Mouse (Mus musculus): ENCODE data around the gene Slc5a11.

Gene Slc5a11

DNA sequence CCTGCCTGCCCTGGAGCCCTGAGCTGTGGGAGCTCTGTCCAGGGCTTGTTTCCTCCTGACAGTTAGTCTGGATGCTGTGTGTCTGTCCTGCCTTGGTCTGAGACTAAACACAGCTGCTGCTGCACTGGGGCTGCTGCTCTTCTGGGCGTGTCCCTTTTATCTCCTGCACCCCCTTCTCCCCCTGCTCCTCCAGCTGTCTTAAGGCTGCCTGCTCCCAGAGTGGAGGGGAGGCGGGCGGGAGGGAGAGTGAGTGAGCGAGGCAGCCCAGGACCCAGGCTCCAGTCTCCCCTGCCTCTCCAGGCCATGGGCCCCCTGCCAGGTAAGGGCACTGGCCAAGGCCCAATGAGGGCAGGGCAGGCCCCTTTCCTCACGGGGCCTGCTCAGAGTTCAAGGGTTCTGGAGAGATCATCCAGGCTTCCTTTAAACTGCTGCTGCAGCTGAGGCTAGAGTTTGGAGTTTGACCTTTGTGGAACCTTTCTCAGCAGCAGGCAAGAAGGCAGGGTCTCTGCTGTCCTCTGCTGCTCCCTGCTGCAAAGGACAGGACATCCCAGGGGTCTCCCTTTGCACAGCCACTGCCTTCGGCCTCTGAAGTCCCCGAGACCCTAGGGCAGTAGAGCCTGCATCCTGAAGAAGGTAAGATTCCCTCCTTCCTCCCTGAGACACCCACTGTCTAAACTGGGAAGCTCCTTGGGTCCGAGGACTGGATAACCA lies at the start of gene Slc5a11:
Gene Slc5a11, plus strand, starts transcription at position 416 of the 711 bp plus-strand sequence.
- no peak for DNase-seq (ENCODE audit: low read depth, low spot score)

DNA sequence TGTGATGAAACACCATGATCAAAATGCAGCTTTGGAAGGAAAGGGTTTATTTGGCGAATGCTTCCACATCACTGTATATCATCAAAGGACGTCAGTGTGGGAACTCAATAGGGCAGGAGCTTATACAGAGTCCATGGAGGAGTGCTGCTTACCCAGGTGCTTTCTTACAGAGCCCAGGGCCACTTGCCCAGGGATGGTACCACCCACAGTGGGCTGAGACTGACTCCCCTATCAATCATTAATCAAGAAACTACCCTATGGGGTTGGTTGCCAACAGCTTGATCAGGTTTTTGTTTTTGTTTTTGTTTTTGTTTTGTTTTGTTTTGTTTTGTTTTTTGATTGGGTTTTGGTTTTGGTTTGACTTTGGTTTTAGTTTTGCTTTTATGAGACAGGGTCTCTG lies 47.1 kb upstream of the Slc5a11 start:
- DNase-seq (ENCODE audit: low read depth, low spot score): no peak

- no peak for DNase-seq (ENCODE audit: low read depth, low spot score)
These were observed 45.0 kb upstream of the Slc5a11 start for GRCm38 (mm10) chr7:123169618-123170017.

- DNase-seq (ENCODE audit: low read depth, low spot score): no peak
These were observed 42.5 kb upstream of the Slc5a11 start for GRCm38 (mm10) chr7:123172101-123172500.

DNA sequence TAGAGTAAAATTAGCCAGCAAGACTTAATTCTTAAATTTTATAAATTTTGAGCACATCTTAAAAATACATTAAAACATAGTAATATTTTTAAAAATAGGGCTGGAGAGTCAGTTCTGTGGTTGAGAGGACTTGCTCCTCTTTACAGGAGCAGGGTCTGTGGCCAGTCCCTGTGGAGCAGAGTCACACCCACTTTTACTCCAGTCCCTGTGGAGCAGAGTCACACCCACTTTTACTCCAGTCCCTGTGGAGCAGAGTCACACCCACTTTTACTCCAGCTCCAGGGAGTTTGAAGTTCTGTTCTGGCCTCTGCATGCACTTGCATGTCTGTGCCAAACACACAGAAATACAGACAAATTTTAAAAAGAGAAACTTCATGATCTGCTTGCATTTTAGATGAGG lies 37.4 kb upstream of the Slc5a11 start:
- DNase-seq (ENCODE audit: low read depth, low spot score): no peak

DNA sequence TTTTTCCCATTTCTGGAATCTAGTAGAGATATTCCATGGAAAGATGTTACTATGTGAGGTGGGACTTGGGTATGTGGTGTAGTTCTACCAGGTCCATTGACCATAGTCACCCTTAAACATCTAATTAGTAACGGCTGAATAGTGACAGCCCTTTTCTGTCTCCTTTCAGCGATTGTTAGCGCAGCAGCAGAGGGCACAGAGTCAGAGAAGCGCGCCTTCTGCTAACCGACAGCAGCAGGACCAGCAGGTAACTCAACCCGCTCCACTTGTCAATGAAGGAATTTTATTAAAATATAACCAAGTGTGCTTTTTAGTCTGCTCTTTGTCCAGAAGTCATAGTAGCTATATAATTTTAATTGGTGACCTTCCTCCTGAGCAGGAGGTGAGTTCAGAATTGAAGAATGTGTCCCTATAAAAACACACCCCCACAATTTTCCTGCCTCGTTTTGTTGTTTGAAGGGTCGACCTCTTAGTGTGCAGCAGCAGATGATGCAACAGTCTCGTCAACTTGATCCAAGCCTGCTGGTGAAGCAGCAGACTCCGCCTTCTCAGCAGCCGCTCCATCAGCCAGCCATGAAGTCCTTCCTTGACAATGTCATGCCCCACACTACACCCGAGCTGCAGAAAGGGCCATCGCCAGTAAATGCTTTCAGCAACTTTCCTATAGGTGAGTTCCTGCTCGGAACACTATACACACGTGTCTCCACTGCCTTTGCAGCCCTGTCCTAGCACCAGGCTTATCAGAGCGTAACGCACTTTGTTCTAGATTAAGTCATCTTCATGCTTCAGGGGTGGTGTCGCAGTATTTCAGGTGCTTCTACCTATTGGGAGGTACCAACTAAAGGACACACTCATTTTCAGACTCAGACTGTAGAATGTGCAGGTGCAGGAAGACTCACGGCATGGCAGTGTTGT lies 32.5 kb upstream of the Slc5a11 start:
- DNase-seq (ENCODE audit: low read depth, low spot score): no peak

DNA sequence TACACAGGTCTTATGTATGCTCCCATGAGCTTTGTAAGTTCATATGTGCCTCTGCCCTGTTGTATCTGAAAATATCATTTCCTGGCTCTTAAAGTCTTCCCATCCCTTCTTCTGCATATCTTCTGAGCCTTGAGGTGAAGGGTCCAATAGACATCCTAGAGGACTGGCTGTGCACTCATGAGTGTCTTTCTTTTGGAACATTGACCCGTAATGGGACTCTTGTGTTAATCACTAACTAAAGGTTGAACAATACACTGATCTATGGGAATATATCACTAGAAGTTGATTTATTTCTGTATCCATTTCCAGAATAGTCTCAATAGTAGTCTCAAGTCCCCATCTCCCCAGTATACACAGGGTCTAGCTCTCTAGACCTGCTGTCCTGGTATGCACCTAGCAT lies 29.7 kb upstream of the Slc5a11 start:
- no peak for DNase-seq (ENCODE audit: low read depth, low spot score)

DNA sequence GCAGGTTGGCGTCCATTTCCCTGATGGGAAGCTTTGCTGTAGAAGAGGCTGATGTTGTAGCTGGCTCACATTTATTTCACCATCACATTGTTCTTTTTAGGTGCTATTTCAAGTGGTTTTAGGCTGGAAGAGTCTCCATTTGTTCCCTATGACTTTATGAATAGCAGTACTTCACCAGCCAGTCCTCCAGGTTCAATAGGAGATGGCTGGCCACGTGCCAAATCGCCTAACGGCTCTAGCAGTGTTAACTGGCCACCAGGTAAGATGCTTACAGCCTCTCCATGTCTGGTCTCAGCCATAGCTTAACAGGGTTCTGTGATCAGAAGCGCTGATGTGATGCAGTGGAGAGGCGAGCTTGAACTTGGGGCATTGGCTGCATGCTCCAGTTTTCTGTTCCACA lies 28.1 kb upstream of the Slc5a11 start:
- no peak for DNase-seq (ENCODE audit: low read depth, low spot score)

DNA sequence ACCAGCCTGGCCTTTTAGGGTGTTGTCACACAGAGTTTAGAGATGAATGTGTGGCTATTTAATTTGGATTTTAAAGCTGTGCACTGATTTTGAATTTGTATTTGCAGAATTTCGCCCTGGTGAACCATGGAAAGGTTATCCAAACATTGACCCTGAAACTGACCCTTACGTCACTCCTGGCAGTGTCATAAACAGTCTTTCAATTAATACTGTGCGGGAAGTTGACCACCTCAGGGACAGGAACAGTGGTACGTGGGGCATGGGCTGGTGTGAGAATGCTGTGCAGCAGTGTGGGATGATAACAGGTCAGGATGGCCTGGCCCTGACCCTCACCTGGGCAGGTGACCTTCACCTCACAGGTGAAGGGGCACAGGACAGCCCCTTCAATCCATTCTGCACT lies 27.3 kb upstream of the Slc5a11 start:
- no peak for DNase-seq (ENCODE audit: low read depth, low spot score)

DNA sequence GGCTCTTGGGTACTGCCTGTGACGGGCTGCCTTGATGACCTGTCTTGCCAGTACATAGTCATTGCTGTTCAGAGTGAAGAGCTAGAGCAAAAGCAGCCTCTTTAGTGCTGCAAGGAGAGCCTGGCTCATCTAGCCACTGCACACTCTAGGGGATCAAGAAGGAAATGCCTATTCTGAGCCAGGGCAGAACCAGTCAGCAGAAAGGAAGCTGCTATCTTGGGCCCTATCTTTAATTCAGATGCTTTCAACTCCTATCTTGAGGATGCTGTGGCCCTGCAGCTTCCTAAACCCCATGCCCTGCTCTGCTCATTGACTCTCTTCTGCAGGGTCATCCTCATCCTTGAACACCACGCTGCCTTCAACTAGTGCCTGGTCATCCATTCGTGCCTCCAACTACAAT lies 26.1 kb upstream of the Slc5a11 start:
- DNase-seq (ENCODE audit: low read depth, low spot score): no peak

GRCm38 (mm10) chr7:123189762-123190161 lies 24.8 kb upstream of the Slc5a11 start:
- DNase-seq (ENCODE audit: low read depth, low spot score): no peak

DNA sequence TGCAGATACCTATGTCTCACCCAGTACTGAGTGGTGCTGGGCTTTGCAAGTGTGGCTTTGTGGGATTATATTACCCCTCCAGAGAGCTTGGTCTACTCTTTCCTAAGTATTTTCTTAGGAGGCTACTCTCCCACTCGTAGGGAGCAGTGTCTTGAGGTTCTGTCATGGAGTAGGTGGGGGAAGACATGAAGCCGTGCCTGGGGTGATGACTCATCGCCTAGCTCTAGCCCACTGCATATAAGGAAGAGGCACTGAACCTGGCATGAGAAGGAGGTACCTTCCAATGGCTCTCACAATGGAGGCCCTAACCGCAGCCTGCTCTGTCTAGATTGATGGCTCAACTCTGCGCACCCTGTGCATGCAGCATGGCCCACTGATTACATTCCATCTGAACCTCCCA lies 22.8 kb upstream of the Slc5a11 start:
- no peak for DNase-seq (ENCODE audit: low read depth, low spot score)

- no peak for DNase-seq (ENCODE audit: low read depth, low spot score)
These were observed 21.4 kb upstream of the Slc5a11 start for GRCm38 (mm10) chr7:123193201-123193600.

- no peak for DNase-seq (ENCODE audit: low read depth, low spot score)
These were observed 19.9 kb upstream of the Slc5a11 start for GRCm38 (mm10) chr7:123194696-123195095.

GRCm38 (mm10) chr7:123196432-123196831 lies 18.1 kb upstream of the Slc5a11 start:
- DNase-seq (ENCODE audit: low read depth, low spot score): no peak

- DNase-seq (ENCODE audit: low read depth, low spot score): no peak
These were observed 15.9 kb upstream of the Slc5a11 start for GRCm38 (mm10) chr7:123198695-123199094.

DNA sequence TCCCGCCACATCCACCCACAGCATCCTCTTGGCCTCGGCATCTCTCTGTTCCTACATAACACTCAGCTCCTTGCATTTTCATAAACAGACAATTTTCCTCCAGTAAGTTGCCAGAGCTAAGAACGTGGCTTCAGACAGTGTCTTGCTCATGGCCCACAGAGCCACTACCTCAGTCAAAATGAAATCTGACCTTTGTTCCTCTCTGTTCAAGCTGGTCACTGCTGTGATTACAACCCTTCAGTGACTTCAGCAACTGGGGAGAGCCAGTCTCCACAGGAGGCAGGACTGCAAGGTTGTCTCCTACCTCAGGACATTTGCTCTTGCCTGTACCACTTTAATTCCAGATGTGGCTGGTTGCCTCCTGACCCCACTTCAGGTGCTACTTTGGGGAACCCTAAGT lies 15.4 kb upstream of the Slc5a11 start:
- DNase-seq (ENCODE audit: low read depth, low spot score): no peak

DNA sequence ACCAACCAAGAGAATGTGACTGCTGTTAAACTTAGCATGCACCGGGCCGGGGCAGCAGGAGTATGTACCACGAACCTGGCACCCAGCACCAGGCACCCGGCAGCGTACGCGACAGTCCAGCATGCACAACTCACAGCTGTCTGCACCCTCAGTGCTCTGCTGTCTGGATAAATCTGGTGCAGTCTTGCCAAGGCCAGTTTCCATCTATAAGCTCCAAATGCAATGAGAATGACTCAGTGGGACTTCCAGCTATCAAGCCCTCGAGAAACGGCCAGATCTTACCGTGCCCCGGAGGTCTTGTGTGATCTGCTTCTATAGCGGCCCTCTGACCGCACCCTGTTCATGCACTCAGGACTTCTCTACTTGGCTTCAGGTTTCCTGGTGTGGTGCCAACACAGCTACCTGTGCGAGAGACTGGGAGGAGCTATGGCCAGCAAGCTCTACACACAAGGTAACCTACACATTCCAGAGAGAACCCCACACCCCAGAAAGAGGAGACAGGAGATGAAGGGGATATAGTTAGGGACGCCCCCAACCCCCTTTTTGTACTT lies 14.8 kb upstream of the Slc5a11 start:
- no peak for DNase-seq (ENCODE audit: low read depth, low spot score)

DNA sequence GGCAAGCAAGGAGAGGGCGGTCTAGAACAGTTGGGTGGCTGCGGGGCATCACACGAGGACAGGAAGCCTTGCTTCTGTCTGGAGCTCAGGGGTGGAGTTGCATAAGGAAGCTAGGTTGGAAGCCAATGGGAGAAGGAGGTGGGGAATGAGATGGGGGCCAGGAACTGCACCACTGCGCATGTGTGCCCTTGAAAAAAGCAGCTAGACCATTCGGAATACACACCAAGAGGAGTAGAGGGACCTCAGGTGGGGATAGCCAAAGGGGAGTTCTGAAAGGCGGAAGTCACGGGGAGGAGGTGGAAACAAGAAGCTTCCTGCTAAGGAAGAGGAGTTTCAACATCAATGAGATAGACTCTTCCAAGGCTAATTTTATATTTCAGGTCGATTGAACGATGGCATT lies 13.9 kb upstream of the Slc5a11 start:
- DNase-seq (ENCODE audit: low read depth, low spot score): no peak

DNA sequence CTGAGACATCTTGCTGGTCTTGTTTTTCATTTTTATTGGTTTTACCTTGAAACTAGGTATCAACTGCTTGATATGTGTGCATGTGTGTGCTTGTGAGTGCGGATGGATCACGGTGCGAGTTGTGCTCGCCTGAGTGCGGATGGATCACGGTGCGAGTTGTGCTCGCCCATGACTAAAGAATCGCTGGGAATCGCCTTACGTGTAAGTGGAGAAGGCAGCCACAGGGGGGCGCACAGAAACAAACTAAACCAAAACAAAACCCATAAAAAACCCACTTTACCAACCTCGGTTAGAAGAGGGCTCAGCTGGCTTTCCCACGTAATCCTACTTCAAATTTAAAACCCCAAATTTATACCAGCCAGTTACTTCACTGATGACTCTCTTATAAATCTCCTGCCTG lies 9.3 kb upstream of the Slc5a11 start:
- no peak for DNase-seq (ENCODE audit: low read depth, low spot score)

GRCm38 (mm10) chr7:123207561-123207960 lies 7.0 kb upstream of the Slc5a11 start:
- no peak for DNase-seq (ENCODE audit: low read depth, low spot score)

DNA sequence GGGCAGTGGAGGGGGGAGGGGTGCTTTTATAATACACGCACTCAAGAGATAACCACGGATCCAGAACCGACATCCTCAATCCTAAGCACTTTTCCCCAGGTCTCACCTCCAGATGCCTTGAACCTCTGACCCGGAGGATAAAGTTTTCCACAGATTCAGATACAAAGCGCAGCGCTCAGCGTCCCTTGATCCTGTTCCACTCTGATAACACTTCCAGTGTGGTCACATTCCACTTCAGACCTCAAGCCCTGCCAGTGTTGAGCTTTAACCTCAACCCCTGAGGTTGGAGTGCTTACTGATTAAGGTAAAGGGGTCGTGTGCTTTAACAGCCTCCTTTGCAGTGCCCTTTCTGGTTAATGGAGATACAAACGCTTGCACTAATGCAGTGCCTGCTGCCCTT lies 4.7 kb upstream of the Slc5a11 start:
- DNase-seq (ENCODE audit: low read depth, low spot score): no peak

GRCm38 (mm10) chr7:123211461-123211860 lies 3.1 kb upstream of the Slc5a11 start:
- DNase-seq (ENCODE audit: low read depth, low spot score): no peak
